Mouse (Mus musculus) T-cell, adult 66 days (primary cell): ENCODE results near the gene Adssl1. TPM values are rescaled to one million over a fixed set of nuclear protein-coding genes. Genes with fewer than 3 reads are reported as not detected.

Experiments
- total RNA-seq, 2 experiments: library from RNA; stranded (reverse); gene quantifications; 3 replicates in 1 of 2; 4 replicates in 1 of 2; pipeline ENCODE4 v1.2.4; 2023

Gene Adssl1
- 1 to 10 TPM; 2.3 to 3.7 TPM for total RNA-seq

GRCm38 (mm10) chr12:112619686-112620353 is at the start of gene Adssl1:
Gene Adssl1 (plus strand): TSS chr12:112620045.

GRCm38 (mm10) chr12:112588426-112589256 is 31.2 kb upstream of the Adssl1 start, which contains the start of gene Inf2:
Gene Inf2 (plus strand): TSS chr12:112588784.

GRCm38 (mm10) chr12:112644180-112644854 is 24.5 kb downstream of the Adssl1 start, which contains the start of gene Siva1:
Gene Siva1 (plus strand): TSS chr12:112644679.

GRCm38 (mm10) chr12:112674132-112675011 is 54.5 kb downstream of the Adssl1 start, which contains the start of gene Akt1:
Gene Akt1 (minus strand): TSS chr12:112674884.

GRCm38 (mm10) chr12:112678555-112679026 is 58.7 kb downstream of the Adssl1 start, which contains the start of gene Zbtb42:
Gene Zbtb42 (plus strand): TSS chr12:112678828.

Other genes with a start within 250 kb of the Adssl1 start
- not detected for gene A530016L24Rik, start 130.6 kb upstream of the Adssl1 start, total RNA-seq
- not detected for gene Tmem179, start 103.3 kb upstream of the Adssl1 start, total RNA-seq
- 10 to 100 TPM; 68.7 to 71.1 TPM for gene Inf2, start 31.3 kb upstream of the Adssl1 start, total RNA-seq
- gene Siva1, start 24.6 kb downstream of the Adssl1 start, total RNA-seq, result 10 to 100 TPM; 15.6 to 21.2 TPM
- gene Akt1, start 54.8 kb downstream of the Adssl1 start, total RNA-seq, result 100 to 1,000 TPM; 109 TPM
- 1 to 10 TPM; 5.1 to 5.6 TPM for gene Zbtb42, start 58.8 kb downstream of the Adssl1 start, total RNA-seq
- gene Cep170b, start 100.4 kb downstream of the Adssl1 start, total RNA-seq, result 10 to 100 TPM in 1 of 2 experiments, 1 to 10 TPM in 1; 9.8 to 13.0 TPM
- 10 to 100 TPM in 1 of 2 experiments, 1 to 10 TPM in 1; 3.9 to 11.8 TPM for gene Pld4, start 140.6 kb downstream of the Adssl1 start, total RNA-seq
- gene Ahnak2, start 182.6 kb downstream of the Adssl1 start, total RNA-seq, result under 1 TPM; 0.24 to 0.29 TPM
- 1 to 10 TPM in 1 of 2 experiments, not detected in 1; 1.0 TPM for gene Clba1, start 188.9 kb downstream of the Adssl1 start, total RNA-seq
- gene Cdca4, start 209.4 kb downstream of the Adssl1 start, total RNA-seq, result 10 to 100 TPM; 37.9 to 38.9 TPM
- 100 to 1,000 TPM; 180 to 202 TPM for gene Gpr132, start 248.2 kb downstream of the Adssl1 start, total RNA-seq